Comparison of ENCODE assay signal across 28 mouse cellular contexts in the genomic region with DNA sequence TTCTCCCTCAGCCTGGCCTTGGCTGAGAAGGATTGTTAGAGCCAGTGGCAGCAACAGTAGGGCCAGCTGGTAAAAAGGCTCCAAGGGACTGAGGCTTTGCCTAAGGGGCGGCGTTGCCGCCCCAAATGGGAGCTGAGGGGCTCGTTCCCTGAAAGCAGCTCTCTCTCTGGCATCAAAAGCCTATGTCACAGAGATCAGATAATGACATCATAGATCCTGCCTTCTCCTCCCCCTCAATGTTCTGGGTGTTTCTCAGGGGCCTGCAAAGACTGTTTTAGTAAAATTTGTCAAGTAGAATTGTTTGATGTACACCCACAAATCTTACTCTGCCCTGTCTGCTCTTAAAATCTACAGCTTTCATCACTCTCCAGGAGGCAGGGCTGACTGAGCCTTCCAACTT. TPM values are rescaled to one million over a fixed set of nuclear protein-coding genes. Genes with fewer than 3 reads are reported as not detected.
"Had no signal": no experiment of that assay in that cellular context is flagged by ENCODE, and none has a peak within 500 bp of the region (broad histone marks: within the 10 kb centered on the region; RNA-seq: fewer than 3 reads in every experiment).

Gene Prr30 (minus strand): TSS at position 101 of the 400 bp plus-strand sequence.

- H3K27me3 ChIP-seq: liver, embryonic 12.5 days; midbrain, embryonic 13.5 days; midbrain, embryonic 15.5 days; neural tube, embryonic 13.5 days; neural tube, embryonic 15.5 days had no signal

- DNase-seq: lung, adult 18-20 months; lung, embryonic 14.5 days; lung, postnatal 10 days; lung, postnatal 4 days; retina, postnatal 1 day; right cerebral cortex, adult 18-20 months; right cerebral cortex, postnatal 25 days; right cerebral cortex, postnatal 4 days; spleen, adult 18-20 months; thymus, adult 18-20 months; thymus, postnatal 14 days; thymus, postnatal 36 days had no signal

- H3K4me3 ChIP-seq: liver, embryonic 12.5 days; midbrain, embryonic 13.5 days; midbrain, embryonic 15.5 days; myocyte; neural tube, embryonic 13.5 days; neural tube, embryonic 15.5 days had no signal

- H3K36me3 ChIP-seq: liver, embryonic 12.5 days; midbrain, embryonic 13.5 days; midbrain, embryonic 15.5 days; neural tube, embryonic 13.5 days; neural tube, embryonic 15.5 days had no signal

- H3K9me3 ChIP-seq: midbrain, embryonic 13.5 days; midbrain, embryonic 15.5 days; neural tube, embryonic 13.5 days; neural tube, embryonic 15.5 days had no signal

- H3K4me1 ChIP-seq: liver, embryonic 12.5 days; midbrain, embryonic 13.5 days; midbrain, embryonic 15.5 days; neural tube, embryonic 13.5 days had no signal

- H3K9ac ChIP-seq: liver, embryonic 12.5 days; liver, embryonic 14.5 days; lung, embryonic 14.5 days; midbrain, embryonic 13.5 days; midbrain, embryonic 15.5 days; neural tube, embryonic 13.5 days; neural tube, embryonic 15.5 days had no signal

- H3K4me2 ChIP-seq: liver, embryonic 12.5 days; lung, embryonic 14.5 days; midbrain, embryonic 11.5 days; midbrain, embryonic 13.5 days; midbrain, embryonic 15.5 days; neural tube, embryonic 13.5 days; neural tube, embryonic 15.5 days had no signal

- H3K27ac ChIP-seq: liver, embryonic 12.5 days; liver, embryonic 14.5 days; midbrain, embryonic 13.5 days; midbrain, embryonic 15.5 days; neural tube, embryonic 13.5 days; neural tube, embryonic 15.5 days had no signal

- ATAC-seq: liver, embryonic 12.5 days; midbrain, embryonic 13.5 days; midbrain, embryonic 15.5 days had no signal

RNA-seq across cellular contexts. Expression of gene Prr30, which starts in this region (rescaled TPM):
- polyA plus RNA-seq: liver, embryonic 12.5 days; liver, embryonic 14.5 days; liver, embryonic 16.5 days; lung, embryonic 14.5 days; lung, embryonic 16.5 days; midbrain, embryonic 11.5 days; midbrain, embryonic 13.5 days; midbrain, embryonic 15.5 days; myocyte; neural tube, embryonic 11.5 days; neural tube, embryonic 13.5 days; neural tube, embryonic 15.5 days; small intestine, adult 2 months; stomach, embryonic 14.5 days; stomach, embryonic 16.5 days; thymus, postnatal 0 days; urinary bladder, adult 2 months had no signal
